Comparison of ENCODE assay signal across 25 mouse cellular contexts in genomic region chr13:96997080-96997479, GRCm38 (mm10). TPM values are rescaled to one million over a fixed set of nuclear protein-coding genes. Genes with fewer than 3 reads are reported as not detected.
DNase-seq lines count a peak whose midpoint lies in the region; ATAC-seq and TF ChIP-seq lines count a peak whose summit lies in the region.
"Had no signal": no experiment of that assay in that cellular context is flagged by ENCODE, and none has a peak within 500 bp of the region (broad histone marks: within the 10 kb centered on the region; RNA-seq: fewer than 3 reads in every experiment).

No protein-coding gene starts in this region.

- H3K36me3 ChIP-seq in testis, adult 2 months (ENCODE audit: control insufficient read depth, insufficient read depth, low read length): no peaks in the 10 kb centered on the region
- H3K36me3 ChIP-seq in liver, embryonic 13.5 days: no peaks in the 10 kb centered on the region
- H3K36me3 ChIP-seq: embryonic facial prominence, embryonic 12.5 days; forebrain, embryonic 15.5 days; heart, embryonic 13.5 days; hindbrain, embryonic 15.5 days had no signal

- WGBS in liver, embryonic 13.5 days (ENCODE audit: insufficient replicate concordance): 44% methylated on average over 1 of the region's 1 CpGs

- H3K4me2 ChIP-seq in liver, embryonic 13.5 days: no peak overlapping the region
- H3K4me2 ChIP-seq: embryonic facial prominence, embryonic 12.5 days; forebrain, embryonic 15.5 days; heart, embryonic 13.5 days; hindbrain, embryonic 15.5 days had no signal

- no peaks in the 10 kb centered on the region; the same call in 1 of the 2 replicates for H3K4me1 ChIP-seq in testis, adult 2 months (ENCODE audit: control insufficient read depth, insufficient read depth, low read length)
- 0 out of 2 replicates have a peak, but pooled peaks cover 4% of the 10 kb centered on the region for H3K4me1 ChIP-seq in liver, embryonic 13.5 days (replicated peaks)
- H3K4me1 ChIP-seq: embryonic facial prominence, embryonic 12.5 days; forebrain, embryonic 15.5 days; heart, embryonic 13.5 days; hindbrain, embryonic 15.5 days had no signal

- no peak for DNase-seq in testis, postnatal 10 days (ENCODE audit: low spot score)
- peak; percentile 56 for DNase-seq in ZHBTc4 (ENCODE audit: low read depth, low spot score)
- DNase-seq in liver, embryonic 13.5 days: no peak
- DNase-seq in gastrocnemius, postnatal 14 days: no peak
- DNase-seq in gastrocnemius, postnatal 10 days: no peak
- DNase-seq in lung, postnatal 10 days: no peak
- DNase-seq: adrenal gland, adult 8-10 months; cerebellum, adult 11 months; cerebellum, adult 8-10 months; cerebellum, postnatal 14 days; gastrocnemius, postnatal 25 days; heart, adult 11 months; heart, postnatal 36 days had no signal

- intact Hi-C loops in gastrocnemius, postnatal 14 days (cut with DNase I; ENCODE audit: low total_unique reads): no loop called here

- H3K4me3 ChIP-seq in testis, adult 2 months (ENCODE audit: control insufficient read depth, low read depth, low read length): peak overlapping the region; percentile 11; the same call in 1 of the 2 replicates
- no peak overlapping the region for H3K4me3 ChIP-seq in liver, embryonic 13.5 days (replicated peaks)
- H3K4me3 ChIP-seq: embryonic facial prominence, embryonic 12.5 days; forebrain, embryonic 15.5 days; heart, embryonic 13.5 days; hindbrain, embryonic 15.5 days had no signal

- no peaks in the 10 kb centered on the region for H3K9me3 ChIP-seq in liver, embryonic 13.5 days (replicated peaks)
- H3K9me3 ChIP-seq: embryonic facial prominence, embryonic 12.5 days; forebrain, embryonic 15.5 days; heart, embryonic 13.5 days; hindbrain, embryonic 15.5 days had no signal

- no peak overlapping the region for H3K9ac ChIP-seq in liver, embryonic 13.5 days
- H3K9ac ChIP-seq: embryonic facial prominence, embryonic 12.5 days; forebrain, embryonic 15.5 days; heart, embryonic 13.5 days; hindbrain, embryonic 15.5 days had no signal

- TF ChIP-seq CTCF in testis, adult 2 months (IDR thresholded peaks at IDR 0.05; ENCODE audit: control insufficient read depth, insufficient read depth, insufficient replicate concordance, low read depth, low read length): no peak

- no peaks in the 10 kb centered on the region for H3K27me3 ChIP-seq in testis, adult 2 months (ENCODE audit: control insufficient read depth, insufficient read depth, low read length)
- H3K27me3 ChIP-seq in liver, embryonic 13.5 days: no peaks in the 10 kb centered on the region
- H3K27me3 ChIP-seq: embryonic facial prominence, embryonic 12.5 days; forebrain, embryonic 15.5 days; heart, embryonic 13.5 days; hindbrain, embryonic 15.5 days; Patski had no signal

- TF ChIP-seq POLR2A in testis, adult 2 months (IDR thresholded peaks at IDR 0.05; ENCODE audit: control insufficient read depth, low read depth, low read length): no peak

- no peak overlapping the region for H3K27ac ChIP-seq in testis, adult 2 months (ENCODE audit: control insufficient read depth, insufficient read depth, low read depth, low read length)
- no peak overlapping the region for H3K27ac ChIP-seq in liver, embryonic 13.5 days
- H3K27ac ChIP-seq: embryonic facial prominence, embryonic 12.5 days; forebrain, embryonic 15.5 days; heart, embryonic 13.5 days; hindbrain, embryonic 15.5 days had no signal

- ATAC-seq in liver, embryonic 13.5 days (ENCODE audit: low read depth): peak; percentile 51; the same call in 1 of the 2 replicates
- peak; percentile 37; the same call in 1 of the 2 replicates for ATAC-seq in megakaryocyte progenitor cell, adult 5-6 weeks (replicated peaks; ENCODE audit: poor library complexity)
- ATAC-seq: CD4-positive, CD25-positive, alpha-beta regulatory T cell, adult 4 months; forebrain, embryonic 15.5 days; Patski had no signal

RNA-seq across cellular contexts. Expression of gene 1700029F12Rik, which starts 37.1 kb away (rescaled TPM):
- 2,075 and 2,753 TPM in 2 replicates for polyA plus RNA-seq in testis, adult 2 months (2012; rRNA removed)
- polyA plus RNA-seq in liver, embryonic 13.5 days (2015; fragmentation: Nextera tagmentation; extraction: Ambion mirVana): not detected in 2 replicates
- total RNA-seq in megakaryocyte progenitor cell, adult 5-6 weeks (2015): not detected in 2 replicates
- not detected in 2 replicates for total RNA-seq in megakaryocyte progenitor cell, adult 5-6 weeks (2017)
- not detected for total RNA-seq in gastrocnemius, postnatal 14 days (2021)
- total RNA-seq in gastrocnemius, postnatal 10 days (2021): not detected
- total RNA-seq: adrenal gland, adult 8-10 months; common myeloid progenitor, adult 5-6 weeks; gastrocnemius, postnatal 25 days; heart, postnatal 36 days had no signal
- polyA plus RNA-seq: brain, embryonic 14.5 days; CD4-positive, CD25-positive, alpha-beta regulatory T cell, adult 4 months; embryonic facial prominence, embryonic 12.5 days; forebrain, embryonic 15.5 days; heart, embryonic 13.5 days; heart, postnatal 0 days; hindbrain, embryonic 11.5 days; hindbrain, embryonic 15.5 days; Patski had no signal
